Mouse (Mus musculus) E14TG2a.4 (cell line): ENCODE data around the gene Adam19.
"Not testable (repeated sequence)": the region's sequence is repeated elsewhere in the genome, so short reads cannot be mapped to it uniquely, and the experiment has no call there.

Experiments
- H3K27me3 ChIP-seq: 2 replicates; pipeline ENCODE4 v1.6.1; 2014; ENCODE audit warnings: low read length, control low read depth; ENCODE audit not compliant: insufficient read depth
- H3K36me3 ChIP-seq: 2 replicates; pipeline ENCODE4 v1.6.1; 2014; ENCODE audit warnings: low read length, control low read depth; ENCODE audit not compliant: insufficient read depth
- H3K4me1 ChIP-seq: replicated peaks from 2 replicates; pipeline ENCODE4 v1.6.1; 2014; ENCODE audit warnings: low read depth, low read length, control low read depth
- H3K4me3 ChIP-seq: replicated peaks from 2 replicates; pipeline ENCODE4 v1.5.1; 2014; ENCODE audit warnings: mild to moderate bottlenecking, low read length
- H3K9me3 ChIP-seq: 2 replicates; pipeline ENCODE4 v1.6.1; 2014; ENCODE audit warnings: low read length, control low read depth
- CTCF ChIP-seq: conservative IDR thresholded peaks from 2 replicates; pipeline ENCODE4 v1.5.1; 2014; ENCODE audit warnings: low read length
- NANOG ChIP-seq: IDR thresholded peaks from 2 replicates; pipeline ENCODE4 v1.6.1; 2014; ENCODE audit warnings: borderline replicate concordance, low read length, mixed read lengths
- POU5F1 ChIP-seq: IDR thresholded peaks from 2 replicates; pipeline ENCODE4 v1.6.1; 2014; ENCODE audit warnings: low read length, borderline replicate concordance

The Adam19 gene

DNA sequence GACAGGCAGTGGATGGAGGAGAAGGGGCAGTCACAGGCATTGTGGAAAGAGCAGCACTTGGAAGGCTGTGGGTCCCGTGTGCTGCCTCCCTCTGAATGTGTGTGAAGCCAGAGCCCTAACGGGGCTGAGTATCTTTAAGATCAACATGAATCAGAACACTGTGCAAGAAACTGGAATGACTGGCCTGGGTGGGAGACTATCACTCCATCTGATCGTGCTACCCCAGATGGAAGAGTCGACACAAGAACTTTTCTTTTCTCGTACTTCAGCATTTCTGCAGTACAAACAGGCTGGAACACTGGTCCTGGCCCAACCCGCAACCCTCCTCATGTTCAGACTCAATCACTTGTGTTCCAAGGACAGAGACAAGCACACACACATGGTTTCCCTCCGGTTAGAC lies 112.7 kb downstream of the Adam19 start:
- TF ChIP-seq CTCF = no peak
- no peak for TF ChIP-seq POU5F1
- no peak for TF ChIP-seq NANOG
- H3K4me1 ChIP-seq = peaks cover 19% of the 10 kb centered on the region
- no peaks in the 10 kb centered on the region for H3K9me3 ChIP-seq
- peaks cover 49% of the 10 kb centered on the region for H3K27me3 ChIP-seq
- no peak overlapping the region for H3K4me3 ChIP-seq
- H3K36me3 ChIP-seq = no peaks in the 10 kb centered on the region

DNA sequence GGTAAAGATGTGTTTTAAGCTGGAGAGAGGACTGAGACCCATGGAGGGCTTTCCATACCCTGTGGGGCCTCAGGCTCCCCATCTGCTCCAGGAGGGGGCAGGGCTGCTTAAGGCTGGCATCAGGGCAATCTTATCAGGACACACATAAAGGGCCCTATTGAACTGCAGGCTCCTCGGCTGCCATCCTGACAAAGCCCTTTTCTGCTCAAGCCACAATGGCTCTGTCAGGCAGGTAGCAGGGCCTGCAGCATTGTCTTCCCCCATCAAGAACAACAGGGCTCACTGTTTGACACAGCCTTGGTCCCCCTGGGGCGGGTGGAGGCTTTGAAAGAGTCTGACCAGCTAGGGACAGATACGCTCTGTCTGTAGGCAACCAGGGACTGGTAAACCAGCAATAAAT lies 114.1 kb downstream of the Adam19 start:
- H3K9me3 ChIP-seq = no peaks in the 10 kb centered on the region
- H3K36me3 ChIP-seq = no peaks in the 10 kb centered on the region
- H3K4me3 ChIP-seq = no peak overlapping the region
- H3K4me1 ChIP-seq = peaks cover 13% of the 10 kb centered on the region; the same call in 1 of the 2 replicates
- H3K27me3 ChIP-seq = peaks cover 42% of the 10 kb centered on the region
- no peak for TF ChIP-seq CTCF
- TF ChIP-seq NANOG = no peak
- TF ChIP-seq POU5F1 = no peak

DNA sequence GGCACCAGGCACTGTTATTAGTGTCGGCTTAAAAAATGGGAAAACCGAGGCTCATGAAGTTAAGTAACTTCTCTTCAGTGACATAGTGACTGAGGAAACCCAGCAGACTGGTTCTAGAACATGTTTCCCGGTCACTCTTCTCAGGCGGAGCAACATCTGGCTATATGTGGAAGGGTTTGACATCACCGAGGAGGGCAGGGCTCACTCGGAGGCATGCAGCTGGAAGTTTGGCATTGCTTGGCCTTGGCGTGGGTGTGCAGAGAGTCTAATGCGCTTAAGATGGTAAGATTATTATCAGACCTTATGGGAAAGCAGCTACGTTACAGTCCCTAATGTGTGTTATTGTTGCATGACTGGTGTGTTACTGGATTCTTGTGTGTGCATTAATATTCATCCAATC lies 116.3 kb downstream of the Adam19 start:
- Histone ChIP-seq H3K4me3 (no peak overlapping the region), H3K27me3 (peaks cover 24% of the 10 kb centered on the region; the same call in 1 of the 2 replicates), H3K9me3 (no peaks in the 10 kb centered on the region), H3K36me3 (no peaks in the 10 kb centered on the region), H3K4me1 (peaks cover 4% of the 10 kb centered on the region; the same call in 1 of the 2 replicates)
- no peak for TF ChIP-seq CTCF
- no peak for TF ChIP-seq POU5F1
- TF ChIP-seq NANOG = no peak

GRCm38 (mm10) chr11:46176155-46176554 lies 120.4 kb downstream of the Adam19 start:
- H3K27me3 ChIP-seq = peaks cover 9% of the 10 kb centered on the region; the same call in 1 of the 2 replicates
- H3K36me3 ChIP-seq = no peaks in the 10 kb centered on the region

GRCm38 (mm10) chr11:46177246-46178043 lies 121.7 kb downstream of the Adam19 start:
- Histone ChIP-seq H3K4me3 (no peak overlapping the region), H3K4me1 (no peaks in the 10 kb centered on the region), H3K36me3 (no peaks in the 10 kb centered on the region), H3K27me3 (peaks cover 3% of the 10 kb centered on the region; the same call in 1 of the 2 replicates), H3K9me3 (no peaks in the 10 kb centered on the region)
- TF ChIP-seq POU5F1 = no peak
- no peak for TF ChIP-seq CTCF
- TF ChIP-seq NANOG = no peak

More at GRCm38 (mm10) chr11:46176155-46176554, 120.4 kb downstream of the Adam19 start:
- Histone ChIP-seq H3K4me1 (no peaks in the 10 kb centered on the region), H3K4me3 (no peak overlapping the region), H3K9me3 (no peaks in the 10 kb centered on the region)
- TF ChIP-seq NANOG (no peak), CTCF (no peak), POU5F1 (no peak)

GRCm38 (mm10) chr11:46182031-46182430 lies 126.2 kb downstream of the Adam19 start:
- not testable (repeated sequence) for H3K4me3 ChIP-seq, H3K4me1 ChIP-seq, H3K9me3 ChIP-seq, H3K36me3 ChIP-seq, H3K27me3 ChIP-seq

GRCm38 (mm10) chr11:46184946-46185345 lies 129.2 kb downstream of the Adam19 start:
- H3K36me3 ChIP-seq = no peaks in the 10 kb centered on the region
- TF ChIP-seq CTCF (no peak), NANOG (no peak)
- peaks cover 8% of the 10 kb centered on the region for H3K4me1 ChIP-seq
- H3K27me3 ChIP-seq = no peaks in the 10 kb centered on the region
- H3K4me3 ChIP-seq = no peak overlapping the region
- no peaks in the 10 kb centered on the region for H3K9me3 ChIP-seq

DNA sequence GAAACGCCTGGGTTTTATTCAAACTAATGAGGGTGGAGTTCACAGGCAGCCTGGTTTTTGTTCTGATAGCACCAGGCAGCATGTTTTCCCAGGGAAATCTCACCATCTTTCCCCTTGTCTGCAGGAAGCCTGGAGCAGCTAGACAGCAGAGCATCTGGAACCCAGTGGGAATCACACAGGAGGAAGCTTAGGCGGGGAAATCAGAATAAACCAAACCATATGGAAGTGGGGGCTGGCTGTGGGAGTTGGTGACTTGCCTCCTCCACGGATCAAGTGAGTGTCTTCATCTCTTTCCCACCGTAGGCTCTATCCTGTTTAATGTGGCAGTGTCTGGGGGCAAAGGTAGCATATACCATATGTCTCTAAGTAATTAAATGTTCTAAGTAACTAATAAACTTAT lies 129.7 kb downstream of the Adam19 start:
- H3K27me3 ChIP-seq = no peaks in the 10 kb centered on the region
- peaks cover 8% of the 10 kb centered on the region for H3K4me1 ChIP-seq
- no peaks in the 10 kb centered on the region for H3K9me3 ChIP-seq
- no peak overlapping the region for H3K4me3 ChIP-seq
- H3K36me3 ChIP-seq = no peaks in the 10 kb centered on the region
- TF ChIP-seq NANOG (no peak), POU5F1 (no peak), CTCF (no peak)

DNA sequence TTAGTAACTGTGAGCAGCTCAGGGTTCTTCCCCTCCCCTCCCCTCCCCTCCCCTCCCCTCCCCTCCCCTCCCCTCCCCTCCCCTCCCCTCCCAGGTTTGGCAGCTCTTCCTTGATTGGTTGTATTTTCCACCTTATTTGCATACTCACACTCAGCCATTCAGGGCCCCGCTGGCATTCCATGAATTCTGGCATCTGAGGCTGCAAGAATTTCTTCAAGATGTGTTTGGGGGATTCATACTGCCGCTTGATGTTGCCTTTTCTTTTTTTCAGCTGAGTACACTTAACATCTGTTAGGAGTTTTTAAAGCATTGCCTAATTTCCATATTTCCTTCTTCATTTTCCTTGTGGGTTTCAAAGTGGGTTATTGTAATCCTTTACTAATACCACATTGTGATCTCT lies 132.5 kb downstream of the Adam19 start:
- Histone ChIP-seq H3K9me3 (no peaks in the 10 kb centered on the region), H3K27me3 (no peaks in the 10 kb centered on the region), H3K4me1 (peaks cover 8% of the 10 kb centered on the region), H3K4me3 (no peak overlapping the region), H3K36me3 (no peaks in the 10 kb centered on the region)
- TF ChIP-seq POU5F1 = no peak
- no peak for TF ChIP-seq CTCF
- TF ChIP-seq NANOG = no peak
